Mouse (Mus musculus) intestine, postnatal 0 days (tissue): ENCODE measurements at regions not wholly inside any gene's neighbourhood (a gene's known extent, or its start where the extent isn't known, plus 50 kb on each side); places are given as distances from the start of the nearest gene placed in this dataset.

Experiments
- ATAC-seq: fragments of 200-750 bp; cut with Nextera tagmentation; 2 replicates; pipeline ENCODE4 v1.8.0; 2017; ENCODE audit warnings: mild to moderate bottlenecking, moderate TSS enrichment, moderate library complexity
- H3K27ac ChIP-seq: fragments of 300-500 bp; sonication (generic); 2 replicates; pipeline ENCODE4 v1.5.1; 2014; ENCODE audit warnings: mild to moderate bottlenecking, low read depth, low read length, moderate library complexity
- H3K27me3 ChIP-seq: fragments of 300-500 bp; sonication (generic); replicated peaks from 2 replicates; pipeline ENCODE4 v1.6.1; 2014; ENCODE audit warnings: low read length, mixed read lengths; ENCODE audit not compliant: control insufficient read depth, insufficient read depth
- H3K36me3 ChIP-seq: fragments of 300-500 bp; sonication (generic); 2 replicates; pipeline ENCODE4 v1.6.1; 2014; ENCODE audit warnings: mild to moderate bottlenecking, moderate library complexity; ENCODE audit not compliant: control insufficient read depth, insufficient read depth
- H3K4me1 ChIP-seq: fragments of 300-500 bp; sonication (generic); replicated peaks from 2 replicates; pipeline ENCODE4 v1.6.1; 2014; ENCODE audit warnings: antibody characterized with exemption, low read length, mixed read lengths; ENCODE audit not compliant: control insufficient read depth, insufficient read depth
- H3K4me2 ChIP-seq: fragments of 300-500 bp; sonication (generic); replicated peaks from 2 replicates; pipeline ENCODE4 v1.6.1; 2014; ENCODE audit warnings: low read depth, mild to moderate bottlenecking, moderate library complexity
- H3K4me3 ChIP-seq: fragments of 300-500 bp; sonication (generic); 2 replicates; pipeline ENCODE4 v1.5.1; 2014; ENCODE audit warnings: low read depth, low read length
- H3K9ac ChIP-seq: fragments of 300-500 bp; sonication (generic); 2 replicates; pipeline ENCODE4 v1.6.1; 2014; ENCODE audit warnings: mild to moderate bottlenecking, low read depth, low read length
- H3K9me3 ChIP-seq: fragments of 300-500 bp; sonication (generic); 2 replicates; pipeline ENCODE4 v1.6.1; 2016; ENCODE audit warnings: mixed run types; ENCODE audit not compliant: control insufficient read depth
- CTCF ChIP-seq: sonication (generic); IDR thresholded peaks from 2 replicates; pipeline ENCODE4 v1.5.1; 2016; ENCODE audit warnings: low read depth, mild to moderate bottlenecking, control low read depth, antibody characterized with exemption, moderate library complexity
- WGBS: fragments of 180-500 bp; shearing (Covaris S2); extraction: QIAGEN DNeasy Blood & Tissue Kit; methylation state at CpG from one replicate; pipeline ENCODE4 v1.1.7; 2014; 5-methylcytosine and 5-hydroxymethylcytosine counted together

DNA sequence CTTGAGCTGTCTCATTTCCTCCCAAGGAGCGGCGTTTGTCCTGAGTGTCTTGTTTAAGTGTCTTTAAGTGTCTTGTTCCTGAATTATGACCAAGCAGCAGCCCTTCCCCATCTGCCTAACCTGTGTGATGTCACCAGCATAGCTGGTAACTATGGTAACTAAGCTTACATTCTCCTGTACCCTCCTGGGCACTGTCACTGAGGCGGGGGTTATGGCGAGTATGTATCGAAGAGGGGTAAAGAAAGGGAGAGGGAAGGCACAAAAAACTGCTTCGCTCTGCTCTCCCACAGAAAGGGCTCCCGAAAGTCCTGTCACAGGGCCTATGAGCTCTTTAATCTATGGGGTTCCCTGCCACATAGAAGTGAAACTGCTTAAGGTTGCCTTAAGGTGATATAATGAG is 89.6 kb downstream of the Ppp4r2 start:
- 59% methylated on average over 7 of the region's 7 CpGs for WGBS
- no peaks in the 10 kb centered on the region for H3K4me1 ChIP-seq
- H3K4me2 ChIP-seq = no peak overlapping the region
- no peak overlapping the region for H3K9ac ChIP-seq
- H3K27me3 ChIP-seq = no peaks in the 10 kb centered on the region
- no peak for ATAC-seq
- no peak overlapping the region for H3K27ac ChIP-seq
- H3K4me3 ChIP-seq = no peak overlapping the region
- no peaks in the 10 kb centered on the region for H3K36me3 ChIP-seq
- no peaks in the 10 kb centered on the region for H3K9me3 ChIP-seq
- TF ChIP-seq CTCF = no peak

- 53% methylated on average over 4 of the region's 4 CpGs for WGBS
- Histone ChIP-seq H3K9me3 (no peaks in the 10 kb centered on the region), H3K4me2 (no peak overlapping the region), H3K27ac (no peak overlapping the region), H3K36me3 (no peaks in the 10 kb centered on the region), H3K4me3 (no peak overlapping the region), H3K4me1 (no peaks in the 10 kb centered on the region), H3K27me3 (no peaks in the 10 kb centered on the region), H3K9ac (no peak overlapping the region)
- ATAC-seq = no peak
- TF ChIP-seq CTCF = no peak
Observed at GRCm38 (mm10) chr6:100923686-100924085, 90.3 kb downstream of the Ppp4r2 start.

GRCm38 (mm10) chr6:100928791-100929758 is 95.7 kb downstream of the Ppp4r2 start:
- Histone ChIP-seq H3K36me3 (no peaks in the 10 kb centered on the region), H3K9me3 (no peaks in the 10 kb centered on the region), H3K4me1 (no peaks in the 10 kb centered on the region), H3K4me2 (no peak overlapping the region), H3K9ac (no peak overlapping the region), H3K4me3 (no peak overlapping the region), H3K27me3 (no peaks in the 10 kb centered on the region), H3K27ac (no peak overlapping the region)
- TF ChIP-seq CTCF = no peak
- 73% methylated on average over 16 of the region's 16 CpGs for WGBS
- no peak for ATAC-seq

DNA sequence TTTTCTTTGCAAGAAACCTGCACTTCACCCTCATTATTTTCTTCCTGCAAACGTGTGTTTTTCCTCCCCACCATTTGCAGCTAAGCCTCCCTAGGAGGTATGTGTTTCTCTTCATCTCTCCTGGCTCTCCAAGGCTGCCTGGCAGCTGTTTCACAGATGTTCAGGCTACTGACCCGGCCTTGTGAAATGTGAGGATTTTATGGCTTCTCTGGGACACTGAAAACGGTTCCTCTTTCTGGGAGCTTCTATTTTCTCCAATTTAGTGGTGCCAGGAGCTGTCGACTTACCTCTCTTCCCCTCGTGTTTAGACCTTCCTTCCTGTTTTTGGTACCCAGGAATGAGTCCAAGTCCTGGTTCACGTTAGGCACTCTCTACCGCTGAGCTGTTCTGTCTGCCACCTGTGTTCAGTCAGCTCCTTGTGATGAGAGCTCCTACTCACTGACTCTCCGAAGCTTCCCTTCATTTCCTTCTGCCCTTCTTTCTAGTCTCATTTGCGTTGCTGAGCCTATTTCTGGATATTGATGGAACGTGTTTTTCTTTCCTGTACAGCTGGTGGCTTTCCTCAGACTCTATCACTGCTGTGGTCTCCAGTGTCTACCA is 96.4 kb downstream of the Ppp4r2 start:
- 42% methylated on average over 10 of the region's 10 CpGs for WGBS
- no peaks in the 10 kb centered on the region for H3K36me3 ChIP-seq
- no peak overlapping the region for H3K4me3 ChIP-seq
- no peak overlapping the region for H3K4me2 ChIP-seq
- no peak for TF ChIP-seq CTCF
- no peaks in the 10 kb centered on the region for H3K4me1 ChIP-seq
- no peak overlapping the region for H3K9ac ChIP-seq
- H3K9me3 ChIP-seq = no peaks in the 10 kb centered on the region
- H3K27ac ChIP-seq = no peak overlapping the region
- no peak for ATAC-seq
- H3K27me3 ChIP-seq = no peaks in the 10 kb centered on the region

DNA sequence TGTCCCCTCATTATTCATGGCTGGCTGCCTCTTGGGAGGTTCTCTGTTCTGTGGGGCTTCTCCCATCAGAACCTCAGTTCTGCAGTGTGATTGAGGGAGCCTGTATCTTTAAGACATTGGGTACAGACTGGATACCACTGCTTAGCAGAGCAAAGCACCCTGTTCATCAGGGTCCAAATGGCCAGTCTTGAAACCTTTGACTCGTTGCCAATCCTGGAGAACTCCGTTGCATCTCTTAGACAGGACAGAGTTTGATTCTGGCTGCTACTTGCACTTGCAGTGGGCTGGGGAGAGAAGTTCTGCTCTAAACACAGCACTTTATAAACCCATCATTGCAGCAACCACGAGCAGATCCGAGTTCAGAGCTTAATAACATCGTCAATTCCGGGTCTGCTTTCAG is 97.3 kb downstream of the Ppp4r2 start:
- H3K4me1 ChIP-seq = no peaks in the 10 kb centered on the region
- H3K36me3 ChIP-seq = no peaks in the 10 kb centered on the region
- H3K27ac ChIP-seq = no peak overlapping the region
- no peak for TF ChIP-seq CTCF
- no peak overlapping the region for H3K4me2 ChIP-seq
- WGBS = 72% methylated on average over 6 of the region's 6 CpGs
- no peaks in the 10 kb centered on the region for H3K27me3 ChIP-seq
- H3K4me3 ChIP-seq = no peak overlapping the region
- H3K9ac ChIP-seq = no peak overlapping the region
- H3K9me3 ChIP-seq = no peaks in the 10 kb centered on the region
- no peak for ATAC-seq

- Histone ChIP-seq H3K27me3 (no peaks in the 10 kb centered on the region), H3K4me3 (no peak overlapping the region), H3K36me3 (no peaks in the 10 kb centered on the region), H3K9ac (no peak overlapping the region), H3K27ac (no peak overlapping the region), H3K4me2 (no peak overlapping the region), H3K4me1 (no peaks in the 10 kb centered on the region), H3K9me3 (no peaks in the 10 kb centered on the region)
- no peak for TF ChIP-seq CTCF
- WGBS = 91% methylated on average over 5 of the region's 5 CpGs
- ATAC-seq = no peak
Observed at GRCm38 (mm10) chr6:100934424-100934823, 101.0 kb downstream of the Ppp4r2 start.
